Mouse (Mus musculus) c-Kit-positive CD71-positive TER-119-positive erythroid progenitor cells, embryonic 14.5 days (primary cell): Measurements from ENCODE around the gene Rpp25l.

ENCODE experiments used
- DNase-seq: peaks from one replicate; pipeline ENCODE4 v3.0.0-alpha.2; 2013; ENCODE audit warnings: low spot score

The Rpp25l gene

DNA sequence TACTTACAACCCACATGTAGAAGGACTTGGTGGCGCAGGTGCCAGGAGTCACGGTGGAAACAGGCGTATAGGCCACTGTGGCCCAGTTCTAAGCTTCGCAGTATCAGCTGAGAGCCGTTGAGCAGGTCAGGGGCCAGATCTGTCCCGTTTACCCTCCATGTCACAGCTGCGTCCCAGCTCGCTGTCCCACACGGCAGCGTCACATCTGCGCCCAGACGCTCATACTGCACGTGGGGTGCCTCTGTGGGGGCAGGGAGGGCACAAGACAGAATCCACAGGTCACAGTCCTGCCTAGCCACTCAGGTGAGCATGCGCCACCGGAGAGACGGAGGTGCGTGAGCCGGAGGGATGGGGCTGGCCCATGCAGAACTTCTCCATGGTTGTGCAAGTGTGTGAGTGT is 42.5 kb downstream of the Rpp25l start:
- no peak for DNase-seq

DNA sequence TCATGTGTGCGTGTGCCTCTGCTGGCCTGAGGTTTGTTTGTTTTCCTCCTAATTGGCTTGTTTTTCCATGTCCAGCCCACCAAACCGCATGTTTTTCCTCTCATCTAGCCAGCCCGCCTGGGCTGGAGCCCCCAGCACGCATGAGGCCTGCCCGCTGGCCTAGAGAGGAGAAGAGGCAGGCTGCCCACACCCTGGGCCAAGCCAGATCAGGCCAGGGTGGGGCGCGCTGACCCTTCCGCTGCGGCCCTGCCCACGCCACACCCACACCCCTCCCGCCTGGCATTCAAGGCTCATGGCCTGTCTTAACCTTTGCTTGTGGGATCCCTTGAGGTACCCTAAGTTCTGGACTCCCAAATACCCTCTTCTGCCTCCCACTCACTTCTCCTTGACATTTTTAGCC is 46.7 kb downstream of the Rpp25l start:
- no peak for DNase-seq

DNA sequence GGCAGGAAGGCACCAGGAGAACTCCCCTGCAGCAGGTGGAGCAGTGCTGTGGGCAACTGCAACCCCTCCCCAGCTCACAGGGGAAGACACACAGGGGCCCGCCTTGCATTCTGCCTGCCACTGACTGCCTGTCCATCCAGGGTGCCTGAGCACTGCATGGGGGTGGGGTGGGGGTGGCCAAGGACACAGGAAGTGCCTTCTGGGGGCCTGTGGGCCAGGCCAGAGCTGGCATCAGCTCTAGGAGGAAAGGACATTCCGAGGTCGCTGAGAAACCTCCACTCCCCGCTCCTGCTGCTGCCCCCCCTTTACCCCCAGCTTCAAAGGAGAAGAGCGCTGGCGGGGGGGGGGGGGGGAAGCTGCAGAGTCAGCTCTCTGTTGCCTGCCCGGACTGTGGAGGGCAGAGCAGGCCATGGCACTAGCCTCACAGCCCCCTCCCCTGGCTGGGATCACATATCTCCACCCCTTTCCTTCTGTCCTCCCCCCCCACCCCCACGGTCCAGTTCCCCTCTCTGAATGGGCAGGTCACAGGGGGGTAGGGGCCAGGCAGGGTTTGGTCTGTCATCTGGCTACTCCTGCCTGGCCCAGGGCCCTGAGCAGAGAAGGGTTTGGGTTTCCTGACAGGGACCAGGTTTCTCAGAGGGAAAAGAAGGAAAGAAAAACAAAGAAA is 48.2 kb downstream of the Rpp25l start:
- no peak for DNase-seq

DNA sequence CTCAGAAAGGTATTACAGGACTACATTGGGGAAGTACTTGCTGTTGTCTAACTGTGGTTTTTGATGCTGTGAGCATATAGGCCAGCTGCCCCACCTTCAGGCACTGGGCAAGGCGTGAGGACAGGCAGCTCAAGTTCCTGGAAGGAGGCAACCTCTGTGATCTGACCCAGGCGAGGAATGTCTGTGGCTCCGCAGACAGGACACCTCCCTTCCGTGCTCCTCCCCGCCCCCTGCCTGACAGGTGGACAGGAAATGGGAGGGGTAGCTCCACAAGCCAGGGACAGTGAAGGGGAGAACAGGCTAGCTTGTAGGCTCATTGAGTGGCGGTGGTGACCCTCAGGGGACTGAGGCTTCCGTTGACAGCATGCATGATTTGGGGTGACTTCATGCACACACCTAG is 48.8 kb downstream of the Rpp25l start:
- DNase-seq: no peak

DNA sequence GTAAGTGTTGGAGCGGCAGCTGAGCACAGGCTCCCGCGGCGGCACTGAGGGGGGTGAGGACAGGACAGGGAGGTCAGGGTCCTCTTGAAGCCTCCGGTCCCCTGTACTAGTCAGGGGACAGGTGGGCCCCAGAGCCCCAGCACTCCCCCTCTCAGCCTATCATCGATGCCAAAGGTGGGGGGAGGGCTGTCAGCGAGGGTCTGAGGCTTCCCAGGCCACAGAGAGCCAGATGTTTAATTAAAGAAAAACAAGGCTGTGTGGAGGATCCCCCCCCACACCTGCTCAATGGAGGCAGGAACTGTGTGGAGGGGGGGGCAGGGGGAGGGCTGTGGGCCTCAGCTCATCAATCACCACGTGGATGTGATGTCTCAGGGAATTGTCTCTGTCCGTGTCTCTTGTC is 49.7 kb downstream of the Rpp25l start:
- no peak for DNase-seq

DNA sequence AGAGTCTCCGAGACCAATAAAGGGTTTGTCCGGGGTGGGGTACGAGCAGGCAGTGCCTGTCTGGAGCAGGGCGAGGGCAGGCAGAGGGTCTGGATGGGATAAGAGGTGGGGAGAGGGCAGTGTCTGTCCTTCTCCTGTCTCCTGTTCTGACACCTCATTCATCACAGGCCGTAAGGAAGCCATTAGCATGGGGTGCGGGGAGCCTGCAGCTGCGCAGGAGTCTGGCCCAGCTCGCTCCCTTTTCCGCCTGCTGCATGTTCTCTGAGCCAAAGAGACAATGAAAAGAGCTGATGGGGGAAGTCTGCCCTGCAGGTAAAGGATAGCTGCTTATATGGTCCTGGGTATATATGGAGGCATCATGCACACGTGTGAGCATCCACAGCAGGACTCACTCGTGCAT is 50.6 kb downstream of the Rpp25l start:
- no peak for DNase-seq
